Mouse (Mus musculus): ENCODE measurements around the gene Gm10401. TPM values are rescaled to one million over a fixed set of nuclear protein-coding genes. Genes with fewer than 3 reads are reported as not detected.
"Not testable (repeated sequence)": the region's sequence is repeated elsewhere in the genome, so short reads cannot be mapped to it uniquely, and the experiment has no call there.

Gene Gm10401
- polyA plus RNA-seq, 1 experiment from 2014 or later, result 6.0 TPM

DNA sequence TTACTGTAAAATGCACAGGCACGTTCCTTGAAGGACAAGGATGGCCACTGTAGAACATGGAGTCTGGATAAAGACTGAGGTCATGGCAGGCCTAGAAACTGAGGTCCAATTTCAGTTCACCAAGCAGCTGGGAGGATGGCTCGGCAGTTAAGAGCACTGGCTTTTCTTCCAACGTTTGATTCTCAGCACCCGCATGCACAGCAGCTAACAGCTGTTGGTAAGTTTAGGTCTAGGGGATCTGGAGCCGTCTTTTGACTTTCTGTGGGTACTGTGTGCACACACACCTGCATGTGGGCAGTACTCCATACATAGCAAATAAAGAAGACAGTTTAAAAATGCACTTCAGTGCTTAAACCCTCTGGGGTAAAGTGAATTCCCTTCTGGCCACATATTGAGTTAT, 16.5 kb downstream of the Gm10401 start:
- no peak for TF ChIP-seq EP300 (IDR thresholded peaks at IDR 0.05; ENCODE audit: low read depth)
- no peak for TF ChIP-seq CTCF (IDR thresholded peaks at IDR 0.05; ENCODE audit: low read depth)
- H3K4me3 ChIP-seq (ENCODE audit: low read depth, low read length), result no peak overlapping the region
- no peak for DNase-seq
- no peaks in the 10 kb centered on the region for H3K9me3 ChIP-seq (ENCODE audit: low read length)
- H3K4me1 ChIP-seq (ENCODE audit: insufficient read depth), result 0 out of 2 replicates have a peak, but pooled peaks cover 6% of the 10 kb centered on the region
- H3K27me3 ChIP-seq (ENCODE audit: insufficient read depth, low read length), result no peaks in the 10 kb centered on the region
- 89% methylated on average over 5 of the region's 5 CpGs for WGBS (ENCODE audit: insufficient replicate concordance)
- no peak overlapping the region for H3K9ac ChIP-seq (replicated peaks)
- no peak overlapping the region for H3K27ac ChIP-seq (ENCODE audit: low read depth)
- peaks cover 34% of the 10 kb centered on the region for H3K36me3 ChIP-seq (replicated peaks; ENCODE audit: insufficient read depth, low read length)
- ATAC-seq, result no peak
- H3K4me2 ChIP-seq (ENCODE audit: low read depth, low read length), result no peak overlapping the region

GRCm38 (mm10) chr5:115076144-115076901, 21.8 kb downstream of the Gm10401 start:
- TF ChIP-seq EP300 (IDR thresholded peaks at IDR 0.05; ENCODE audit: low read depth) (peak; percentile 26; the same call in 1 of the 2 replicates), CTCF (IDR thresholded peaks at IDR 0.05; ENCODE audit: low read depth) (peak; percentile 93)
- no peak overlapping the region for H3K4me3 ChIP-seq (ENCODE audit: low read depth, low read length)
- DNase-seq, result peak; percentile 83
- 36% methylated on average over 5 of the region's 5 CpGs for WGBS (ENCODE audit: insufficient replicate concordance)
- peaks cover 20% of the 10 kb centered on the region for H3K36me3 ChIP-seq (replicated peaks; ENCODE audit: insufficient read depth, low read length)
- peak; percentile 58 for ATAC-seq
- H3K9ac ChIP-seq (replicated peaks), result no peak overlapping the region
- no peaks in the 10 kb centered on the region for H3K27me3 ChIP-seq (ENCODE audit: insufficient read depth, low read length)
- peaks cover 39% of the 10 kb centered on the region for H3K4me1 ChIP-seq (ENCODE audit: insufficient read depth)
- H3K4me2 ChIP-seq (ENCODE audit: low read depth, low read length), result no peak overlapping the region
- no peaks in the 10 kb centered on the region for H3K9me3 ChIP-seq (ENCODE audit: low read length)
- H3K27ac ChIP-seq (ENCODE audit: low read depth), result 0 out of 2 replicates have a peak overlapping the region, but pooled peaks have one; percentile 16

- no peak overlapping the region for H3K27ac ChIP-seq (ENCODE audit: low read depth)
- H3K4me2 ChIP-seq (ENCODE audit: low read depth, low read length), result 0 out of 2 replicates have a peak overlapping the region, but pooled peaks have one; percentile 7
- ATAC-seq, result no peak
Measured at GRCm38 (mm10) chr5:115074749-115075148, 23.3 kb downstream of the Gm10401 start.

GRCm38 (mm10) chr5:115073306-115073705, 24.8 kb downstream of the Gm10401 start:
- peak overlapping the region; percentile 56 for H3K4me2 ChIP-seq (ENCODE audit: low read depth, low read length)
- DNase-seq; H3K9ac ChIP-seq (replicated peaks); H3K4me3 ChIP-seq (ENCODE audit: low read depth, low read length); ATAC-seq; H3K27me3 ChIP-seq (ENCODE audit: insufficient read depth, low read length); H3K9me3 ChIP-seq (ENCODE audit: low read length): not testable (repeated sequence)
- H3K4me1 ChIP-seq (ENCODE audit: insufficient read depth), result peaks cover 62% of the 10 kb centered on the region
- H3K36me3 ChIP-seq (replicated peaks; ENCODE audit: insufficient read depth, low read length), result peaks cover 18% of the 10 kb centered on the region
- peak overlapping the region; percentile 58; the same call in 1 of the 2 replicates for H3K27ac ChIP-seq (ENCODE audit: low read depth)
- WGBS (ENCODE audit: insufficient replicate concordance), result 51% methylated on average over 7 of the region's 8 CpGs
- peak; percentile 89 for TF ChIP-seq EP300 (IDR thresholded peaks at IDR 0.05; ENCODE audit: low read depth)

More at GRCm38 (mm10) chr5:115074749-115075148, 23.3 kb downstream of the Gm10401 start:
- DNase-seq, result no peak
- Histone ChIP-seq H3K36me3 (replicated peaks; ENCODE audit: insufficient read depth, low read length) (peaks cover 20% of the 10 kb centered on the region), H3K27me3 (ENCODE audit: insufficient read depth, low read length) (no peaks in the 10 kb centered on the region), H3K4me1 (ENCODE audit: insufficient read depth) (peaks cover 50% of the 10 kb centered on the region), H3K9ac (replicated peaks) (no peak overlapping the region), H3K4me3 (ENCODE audit: low read depth, low read length) (no peak overlapping the region), H3K9me3 (ENCODE audit: low read length) (no peaks in the 10 kb centered on the region)
- TF ChIP-seq CTCF (IDR thresholded peaks at IDR 0.05; ENCODE audit: low read depth) (no peak), EP300 (IDR thresholded peaks at IDR 0.05; ENCODE audit: low read depth) (no peak)
- 64% methylated on average over 4 of the region's 4 CpGs for WGBS (ENCODE audit: insufficient replicate concordance)

- Histone ChIP-seq H3K9me3 (ENCODE audit: low read length) (no peaks in the 10 kb centered on the region), H3K4me1 (ENCODE audit: insufficient read depth) (peaks cover 68% of the 10 kb centered on the region), H3K36me3 (replicated peaks; ENCODE audit: insufficient read depth, low read length) (peaks cover 18% of the 10 kb centered on the region), H3K9ac (replicated peaks) (0 out of 2 replicates have a peak overlapping the region, but pooled peaks have one; percentile 6), H3K27me3 (ENCODE audit: insufficient read depth, low read length) (no peaks in the 10 kb centered on the region), H3K4me3 (ENCODE audit: low read depth, low read length) (no peak overlapping the region), H3K4me2 (ENCODE audit: low read depth, low read length) (peak overlapping the region; percentile 59), H3K27ac (ENCODE audit: low read depth) (peak overlapping the region; percentile 94)
- 55% methylated on average over 7 of the region's 7 CpGs for WGBS (ENCODE audit: insufficient replicate concordance)
- DNase-seq (peak; percentile 66), ATAC-seq (peak; percentile 58)
- TF ChIP-seq EP300 (IDR thresholded peaks at IDR 0.05; ENCODE audit: low read depth) (peak; percentile 73), CTCF (IDR thresholded peaks at IDR 0.05; ENCODE audit: low read depth) (0 out of 2 replicates have a peak, but pooled peaks have one; percentile 0)
Measured at GRCm38 (mm10) chr5:115072143-115072542, 26.0 kb downstream of the Gm10401 start.

- no peak overlapping the region for H3K4me3 ChIP-seq (ENCODE audit: low read depth, low read length)
- TF ChIP-seq CTCF (IDR thresholded peaks at IDR 0.05; ENCODE audit: low read depth) (no peak), EP300 (IDR thresholded peaks at IDR 0.05; ENCODE audit: low read depth) (peak; percentile 65)
- no peaks in the 10 kb centered on the region for H3K27me3 ChIP-seq (ENCODE audit: insufficient read depth, low read length)
- H3K9ac ChIP-seq (replicated peaks), result peak overlapping the region; percentile 44; the same call in 1 of the 2 replicates
- no peaks in the 10 kb centered on the region for H3K9me3 ChIP-seq (ENCODE audit: low read length)
- H3K4me1 ChIP-seq (ENCODE audit: insufficient read depth), result peaks cover 68% of the 10 kb centered on the region
- 48% methylated on average over 11 of the region's 11 CpGs for WGBS (ENCODE audit: insufficient replicate concordance)
- peak overlapping the region; percentile 59 for H3K4me2 ChIP-seq (ENCODE audit: low read depth, low read length)
- peak; percentile 38 for DNase-seq
- H3K36me3 ChIP-seq (replicated peaks; ENCODE audit: insufficient read depth, low read length), result peaks cover 16% of the 10 kb centered on the region
- H3K27ac ChIP-seq (ENCODE audit: low read depth), result peak overlapping the region; percentile 94
- peak; percentile 74 for ATAC-seq
Measured at GRCm38 (mm10) chr5:115071096-115071901, 26.8 kb downstream of the Gm10401 start.

Measured in liver, postnatal 0 days (tissue).